Mouse (Mus musculus) forelimb bud, embryonic 11.5 days (tissue): ENCODE measurements around the gene Daxx.
"Not testable (repeated sequence)": the region's sequence is repeated elsewhere in the genome, so short reads cannot be mapped to it uniquely, and the experiment has no call there.

Experiments
- DNase-seq: peaks from one replicate; pipeline ENCODE4 v3.0.0-alpha.2; 2012; ENCODE audit warnings: low read depth, low spot score

The Daxx gene

DNA sequence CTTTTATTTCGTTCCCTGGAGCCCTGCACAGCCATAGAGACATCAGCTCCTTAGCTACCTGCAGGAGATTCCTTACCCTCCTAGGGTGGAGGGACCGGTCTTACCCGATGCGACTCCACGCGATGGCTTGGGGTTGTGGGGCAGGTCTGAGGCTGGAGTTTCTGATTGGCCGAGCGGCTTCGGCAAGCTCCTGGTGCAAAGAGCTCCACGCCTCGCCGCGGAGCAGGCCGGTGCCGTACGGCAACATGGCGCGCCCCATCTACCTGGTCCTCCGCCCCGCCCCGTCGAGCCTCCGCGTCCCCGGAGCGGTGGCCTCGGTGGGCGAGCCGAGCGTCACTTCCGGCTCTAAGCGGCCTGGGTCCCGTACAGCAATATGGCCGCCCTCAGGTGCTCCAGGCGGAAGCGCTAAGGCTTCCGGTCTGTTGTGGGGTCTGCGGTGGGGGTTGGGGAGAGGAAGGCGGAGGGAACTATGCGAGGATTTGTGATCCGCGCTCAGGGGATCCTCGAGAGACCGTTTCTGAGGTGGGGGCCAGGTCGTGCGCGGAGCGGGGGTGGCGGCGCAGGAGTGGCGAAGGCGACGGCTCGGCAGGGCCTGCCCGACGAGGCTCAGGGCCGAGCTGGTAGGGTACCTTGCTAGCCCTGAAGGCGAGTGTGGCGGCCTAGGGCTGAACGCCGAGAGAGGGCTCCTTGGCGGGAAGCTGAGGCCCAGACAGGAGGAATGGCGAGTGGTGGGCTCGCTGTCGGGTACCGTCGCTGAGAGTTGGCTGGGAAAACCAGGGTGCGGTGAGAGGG lies at the start of gene Daxx:
TSS of gene Daxx (plus strand) at position 338 of the 792 bp plus-strand sequence.
- DNase-seq = peak; percentile 97

DNA sequence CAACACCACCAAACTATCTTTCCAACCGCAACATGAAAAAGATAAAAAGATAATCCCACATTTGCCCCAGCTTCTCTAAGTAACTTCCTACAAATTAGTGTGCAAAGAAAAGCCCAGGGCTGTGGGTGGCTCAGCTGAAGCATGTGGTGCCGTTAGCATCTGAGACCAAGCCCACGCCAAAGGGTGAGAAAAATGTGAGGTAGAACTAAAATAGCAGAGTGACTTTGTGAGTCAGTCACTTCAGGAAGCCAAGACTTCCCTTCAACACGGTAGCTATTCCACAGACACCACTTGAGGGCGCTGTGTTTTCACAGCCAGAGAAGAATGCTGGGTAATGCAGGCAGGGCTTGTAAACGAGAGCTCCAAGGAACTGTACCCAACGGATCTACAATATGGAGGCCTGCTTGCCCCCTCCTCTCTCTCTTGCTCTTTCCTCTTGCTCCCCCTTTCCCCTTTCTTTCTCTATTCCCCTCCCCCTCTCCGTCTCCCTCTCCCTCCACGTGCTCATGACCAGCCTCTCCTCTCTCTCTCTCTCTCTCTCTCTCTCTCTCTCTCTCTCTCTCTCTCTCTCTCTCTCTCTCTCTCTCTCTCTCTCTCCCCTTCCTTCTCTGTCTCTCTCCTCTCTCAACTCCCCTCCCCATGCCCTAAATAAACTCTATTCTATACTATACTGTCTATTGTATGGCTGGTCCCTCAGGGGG lies 43.7 kb upstream of the Daxx start:
- DNase-seq = peak; percentile 30

DNA sequence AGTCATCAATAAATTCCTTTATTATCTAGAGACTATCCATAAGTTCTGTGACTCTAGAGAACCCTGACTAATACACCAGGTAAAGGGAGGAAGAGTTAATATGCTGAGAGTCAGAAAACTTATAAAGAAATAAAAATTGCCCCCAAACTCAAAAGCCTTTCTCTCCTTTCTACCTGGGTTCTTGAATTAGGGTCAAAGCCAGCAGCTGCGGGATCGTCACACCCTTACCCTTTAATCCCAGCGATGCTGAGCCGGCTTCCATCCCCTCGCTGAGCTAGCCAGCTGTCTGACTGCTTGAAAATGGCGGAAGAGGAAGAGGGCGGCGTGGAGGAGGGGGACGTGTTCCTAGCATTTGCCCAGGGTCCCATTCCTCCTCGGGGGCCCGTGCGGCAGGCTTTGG lies 35.7 kb upstream of the Daxx start, which contains the start of gene Gm7029:
TSS of gene Gm7029 (plus strand) at position 301 of the 400 bp plus-strand sequence.
- DNase-seq = not testable (repeated sequence)

DNA sequence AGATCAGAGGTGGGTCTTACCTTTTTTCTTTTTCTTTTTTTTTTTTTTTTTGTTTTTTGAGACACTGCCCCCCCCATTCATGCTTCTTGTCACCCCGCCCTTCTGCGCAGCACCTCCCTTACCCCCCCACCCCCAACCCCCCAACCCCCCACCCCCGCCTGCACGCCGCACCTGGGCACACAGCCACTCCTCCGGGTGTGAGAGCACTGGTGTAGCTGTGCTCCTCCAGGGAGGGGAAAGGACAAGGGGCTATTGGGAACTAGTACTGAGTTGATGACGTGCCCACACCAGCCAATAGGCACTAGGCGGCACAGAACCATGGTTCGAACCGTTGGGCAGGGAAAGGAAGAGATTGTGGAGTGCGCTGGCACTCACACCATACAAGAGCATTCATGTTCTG lies 34.8 kb upstream of the Daxx start:
- no peak for DNase-seq

DNA sequence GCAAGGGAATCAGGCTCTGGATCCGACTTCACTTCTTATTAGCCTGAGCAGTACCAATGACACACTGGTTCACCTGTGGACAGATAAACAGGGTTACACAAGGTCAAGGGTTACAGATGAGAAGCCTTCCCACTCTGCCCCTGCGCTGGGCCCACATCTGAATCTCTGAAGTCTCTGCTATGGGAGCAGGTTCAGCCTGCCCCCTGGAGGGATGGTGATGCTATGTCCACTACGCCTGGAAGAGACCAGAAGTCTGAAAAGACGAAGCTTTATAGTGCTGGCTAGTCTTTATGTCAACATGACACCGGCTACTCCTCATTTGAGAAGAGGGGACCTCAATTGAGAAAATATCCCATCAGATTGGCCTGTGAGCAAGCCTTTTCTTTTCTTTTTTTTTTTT lies 33.4 kb upstream of the Daxx start:
- not testable (repeated sequence) for DNase-seq

DNA sequence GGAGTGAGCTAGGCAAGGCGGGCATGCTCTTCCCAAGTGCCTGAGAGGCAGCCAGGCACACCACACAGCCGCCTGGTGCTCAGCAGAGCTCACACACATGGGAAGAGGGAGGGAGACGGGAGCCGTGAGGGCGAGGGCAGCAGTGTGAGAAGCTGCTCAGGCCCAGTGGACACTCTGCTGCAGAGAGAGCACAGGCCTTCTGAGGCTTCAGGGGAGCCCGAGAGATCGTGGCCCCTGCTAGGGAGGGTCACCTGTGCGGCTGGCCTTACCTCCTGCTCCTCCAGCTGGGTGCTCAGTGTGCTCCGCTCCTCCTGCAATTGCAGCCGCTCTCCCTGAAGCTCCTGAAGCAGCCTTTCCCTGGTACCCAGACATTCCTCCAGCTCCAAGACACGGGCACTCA lies 24.9 kb upstream of the Daxx start:
- not testable (repeated sequence) for DNase-seq

DNA sequence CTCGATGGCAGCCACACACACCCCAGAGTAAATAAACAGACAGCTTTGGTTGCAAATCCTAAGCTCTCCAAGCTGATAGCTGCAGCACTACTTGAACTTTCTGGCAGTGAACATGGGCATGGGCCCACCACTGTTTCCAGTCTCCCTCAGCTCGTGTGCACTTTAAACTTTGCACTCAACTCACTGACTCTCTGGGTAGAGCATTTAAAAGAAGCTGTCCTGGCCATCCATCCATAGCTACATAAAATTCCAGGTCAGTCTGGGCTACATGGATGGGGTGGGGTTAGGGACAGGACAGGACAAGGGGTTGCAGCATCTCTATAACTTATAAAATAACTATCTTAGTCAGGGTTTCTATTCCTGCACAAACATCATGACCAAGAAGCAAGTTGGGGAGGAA lies 21.4 kb upstream of the Daxx start:
- DNase-seq = not testable (repeated sequence)

DNA sequence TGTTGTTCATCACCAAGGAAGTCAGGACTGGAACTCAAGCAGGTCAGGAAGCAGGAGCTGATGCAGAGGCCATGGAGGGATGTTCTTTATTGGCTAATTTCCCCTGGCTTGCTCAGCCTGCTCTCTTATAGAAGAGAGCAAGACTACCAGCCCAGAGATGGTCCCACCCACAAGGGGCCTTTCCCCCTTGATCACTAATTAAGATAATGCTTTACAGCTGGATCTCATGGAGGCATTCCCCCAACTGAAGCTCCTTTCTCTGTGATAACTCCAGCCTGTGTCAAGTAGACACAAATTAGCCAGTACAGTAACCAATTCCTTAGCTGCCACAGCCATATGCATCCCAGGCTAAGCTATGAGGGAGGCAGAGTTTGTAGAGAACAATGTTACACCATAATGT lies 21.0 kb upstream of the Daxx start:
- not testable (repeated sequence) for DNase-seq

DNA sequence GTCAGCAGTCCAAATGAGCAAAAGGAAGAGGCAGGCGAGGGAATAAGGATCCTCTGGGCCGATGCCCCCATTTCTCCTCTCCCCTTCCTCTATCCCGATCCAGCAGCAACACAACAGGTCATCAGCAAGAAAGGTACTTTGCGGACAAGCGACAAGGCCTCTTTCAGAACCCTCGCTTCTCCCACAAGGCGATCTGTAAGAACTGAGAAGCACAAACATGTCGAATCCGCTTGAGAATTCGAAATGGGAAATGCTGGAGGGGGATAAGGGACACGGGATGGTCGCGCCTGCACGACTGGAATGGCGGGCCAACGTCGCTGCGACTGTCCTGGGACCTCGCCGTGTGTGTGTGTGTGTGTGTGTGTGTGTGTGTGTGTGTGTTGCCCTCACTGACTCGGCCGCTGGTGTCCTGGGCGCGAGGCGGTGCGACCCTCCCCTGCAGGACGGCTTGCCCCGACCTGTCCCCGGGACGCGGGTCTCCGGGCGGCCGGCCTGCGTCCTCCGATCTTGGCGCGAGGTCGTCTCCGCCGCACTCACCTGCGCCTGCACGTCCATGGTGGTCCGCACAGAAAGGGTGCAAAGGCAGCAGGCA lies 19.2 kb upstream of the Daxx start:
- DNase-seq = not testable (repeated sequence)

DNA sequence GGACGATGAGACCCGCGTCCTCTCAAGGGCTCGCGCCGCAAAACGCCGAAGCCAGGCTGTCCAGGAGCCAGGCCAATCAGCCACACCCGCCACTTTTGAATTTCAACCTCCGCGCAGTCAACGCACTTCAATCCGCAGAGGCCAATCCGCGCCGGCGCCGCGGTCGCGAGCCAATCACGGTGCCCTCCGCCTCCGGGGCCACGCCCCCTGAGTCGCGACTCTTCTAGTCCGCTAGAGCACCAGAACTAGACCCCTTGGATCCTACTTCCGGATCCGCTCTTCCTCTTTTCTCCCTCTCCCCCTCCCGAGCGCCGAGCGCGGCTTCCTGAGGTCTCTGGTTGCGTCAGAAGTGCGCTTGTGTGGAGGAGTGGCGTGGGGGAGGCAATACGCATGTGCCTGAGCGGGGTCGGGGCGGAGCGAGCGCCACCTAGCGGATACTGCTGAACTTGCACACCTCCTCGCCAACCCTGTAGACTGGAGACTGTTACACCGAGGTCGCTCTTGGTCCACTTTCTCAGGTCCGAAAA lies 18.6 kb upstream of the Daxx start, which contains the start of gene Kifc1:
TSS of gene Kifc1 (minus strand) at position 129 of the 527 bp plus-strand sequence.
- peak; percentile 100 for DNase-seq

DNA sequence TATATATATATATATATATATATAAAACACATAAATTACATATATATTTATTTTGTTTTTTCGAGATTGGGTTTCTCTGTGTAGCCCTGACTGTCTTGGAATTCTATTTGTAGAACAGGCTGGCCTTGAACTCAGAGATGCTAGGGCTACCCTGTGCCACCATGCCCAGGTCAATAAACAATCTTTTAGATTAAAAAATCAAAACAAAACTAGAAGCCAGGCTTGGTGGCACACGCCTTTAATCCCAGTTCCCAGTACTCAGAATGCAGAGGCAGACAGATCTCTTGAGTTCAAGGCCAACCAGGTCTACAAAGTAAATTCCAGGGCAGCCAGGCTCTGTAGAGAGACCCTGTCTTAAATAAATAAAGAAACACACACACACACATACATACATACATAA lies 17.9 kb upstream of the Daxx start:
- DNase-seq = no peak

DNA sequence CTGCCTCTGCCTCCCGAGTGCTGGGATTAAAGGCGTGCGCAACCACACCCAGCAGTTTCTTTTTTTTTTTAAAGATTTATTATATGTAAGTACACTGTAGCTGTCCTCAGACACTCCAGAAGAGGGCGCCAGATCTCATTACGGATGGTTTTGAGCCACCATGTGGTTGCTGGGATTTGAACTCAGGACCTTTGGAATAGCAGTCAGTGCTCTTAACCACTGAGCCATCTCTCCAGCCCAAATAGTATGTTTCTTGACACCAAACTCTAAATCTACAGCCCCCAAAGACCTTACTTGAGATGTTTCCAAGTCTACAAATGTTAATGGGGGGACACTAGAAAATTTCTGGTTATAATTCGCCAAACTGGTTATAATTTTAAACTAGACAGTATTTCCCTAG lies 17.3 kb upstream of the Daxx start:
- not testable (repeated sequence) for DNase-seq

DNA sequence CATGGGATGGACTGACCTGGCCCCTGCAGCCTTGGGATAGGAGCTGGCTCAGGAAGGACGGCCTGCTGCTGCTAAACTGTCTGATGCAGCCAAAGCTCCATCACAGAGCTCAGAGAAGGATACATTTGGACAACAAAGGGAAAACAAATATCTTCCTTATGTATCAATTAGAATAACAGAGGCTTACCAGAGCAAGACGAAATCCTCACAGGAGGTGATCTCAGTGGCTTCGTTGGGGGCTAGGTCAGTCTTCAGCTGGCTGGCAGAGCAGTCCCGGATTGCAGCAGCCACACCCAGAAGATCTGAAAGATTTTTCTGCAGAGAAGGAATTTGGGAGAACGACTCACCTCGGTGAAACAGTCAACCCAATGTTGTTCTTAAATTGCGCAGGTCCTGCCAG lies 16.8 kb upstream of the Daxx start:
- no peak for DNase-seq

DNA sequence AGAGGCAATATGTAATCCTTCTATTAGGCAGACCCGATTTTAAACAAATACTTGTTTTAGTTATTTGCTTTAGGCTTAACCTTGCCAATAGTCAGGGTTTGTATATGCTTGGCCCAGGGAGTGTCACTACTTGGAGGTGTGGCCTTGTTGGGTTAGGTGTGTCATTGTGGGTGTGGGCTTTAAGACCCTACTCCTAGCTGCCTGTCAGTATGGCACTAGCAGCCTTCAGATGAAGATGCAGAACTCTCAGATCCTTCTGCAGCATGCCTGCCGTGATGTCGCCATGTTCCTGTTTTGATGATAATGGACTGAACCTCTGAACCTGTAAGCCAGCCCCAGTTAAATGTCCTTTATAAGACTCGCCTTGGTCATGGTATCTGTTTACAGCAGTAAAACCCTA lies 16.2 kb upstream of the Daxx start:
- not testable (repeated sequence) for DNase-seq

DNA sequence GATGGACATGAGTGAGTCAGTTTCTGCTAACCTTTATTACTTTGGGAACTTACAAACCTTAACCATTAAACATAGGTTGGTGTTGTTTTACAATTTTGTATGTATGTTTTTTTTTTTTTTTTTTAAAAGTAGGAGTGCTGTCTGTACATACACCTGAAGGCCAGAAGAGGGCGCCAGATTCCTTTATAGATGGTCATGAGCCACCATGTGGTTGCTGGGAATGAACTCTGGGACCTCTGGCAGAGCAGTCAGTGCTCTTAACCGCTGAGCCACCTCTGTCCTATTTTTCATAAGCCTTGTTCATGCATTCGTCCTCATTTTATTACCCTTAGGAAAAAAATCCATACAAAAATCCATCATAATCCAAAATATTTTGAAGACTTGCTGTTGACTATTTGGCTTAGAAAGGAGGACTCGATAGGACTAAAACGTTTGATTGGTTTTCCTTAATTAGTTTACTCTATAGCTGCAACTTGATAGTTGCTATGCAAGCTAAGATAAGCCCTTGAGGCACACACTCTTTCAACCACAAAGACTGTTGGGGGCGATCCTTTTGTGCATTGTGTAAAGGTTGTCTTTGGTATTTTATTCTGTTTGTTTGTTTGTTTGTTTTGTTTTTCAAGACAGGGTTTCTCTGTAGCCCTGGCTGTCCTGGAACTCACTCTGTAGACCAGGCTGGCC lies 12.0 kb upstream of the Daxx start:
- DNase-seq = peak; percentile 70

DNA sequence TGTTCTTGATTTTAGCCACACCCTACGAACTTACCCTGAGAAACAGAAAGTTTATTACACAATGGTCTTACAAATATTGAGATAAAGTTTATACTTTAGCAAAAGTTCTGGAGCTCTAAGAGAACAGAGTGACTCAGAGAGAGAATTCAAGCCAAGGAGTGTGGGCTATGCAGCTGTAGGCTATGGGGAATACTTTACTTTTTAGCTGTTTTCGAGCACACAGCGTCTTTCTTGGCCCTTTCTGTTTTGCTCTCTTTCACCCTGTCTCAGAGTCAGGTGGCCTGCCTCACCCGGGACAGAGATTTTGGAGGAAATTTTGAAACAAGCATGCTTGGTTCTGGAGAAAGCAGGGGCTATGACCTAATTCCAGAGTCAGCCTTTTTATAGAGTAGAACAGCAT lies 11.0 kb upstream of the Daxx start:
- DNase-seq = not testable (repeated sequence)

DNA sequence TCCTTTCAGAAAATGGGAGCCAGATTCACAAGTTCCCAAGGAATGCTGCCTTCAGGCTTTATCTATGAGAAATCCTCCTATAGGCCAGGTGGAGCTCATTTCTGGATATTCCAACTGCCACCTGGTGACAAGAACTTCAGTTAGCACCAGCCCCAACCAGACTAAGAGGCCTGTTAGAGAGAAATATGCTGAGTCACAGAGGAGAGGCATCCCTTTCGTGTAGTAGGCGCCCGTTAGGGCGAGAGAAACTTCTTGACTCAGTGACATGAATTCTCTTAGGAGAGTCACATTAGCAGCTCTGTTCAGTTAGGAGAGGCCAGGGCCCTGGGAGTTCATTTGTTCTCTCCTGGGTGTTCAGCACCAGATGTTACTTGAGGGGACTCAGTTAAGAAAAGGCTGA lies 9.6 kb upstream of the Daxx start:
- no peak for DNase-seq

DNA sequence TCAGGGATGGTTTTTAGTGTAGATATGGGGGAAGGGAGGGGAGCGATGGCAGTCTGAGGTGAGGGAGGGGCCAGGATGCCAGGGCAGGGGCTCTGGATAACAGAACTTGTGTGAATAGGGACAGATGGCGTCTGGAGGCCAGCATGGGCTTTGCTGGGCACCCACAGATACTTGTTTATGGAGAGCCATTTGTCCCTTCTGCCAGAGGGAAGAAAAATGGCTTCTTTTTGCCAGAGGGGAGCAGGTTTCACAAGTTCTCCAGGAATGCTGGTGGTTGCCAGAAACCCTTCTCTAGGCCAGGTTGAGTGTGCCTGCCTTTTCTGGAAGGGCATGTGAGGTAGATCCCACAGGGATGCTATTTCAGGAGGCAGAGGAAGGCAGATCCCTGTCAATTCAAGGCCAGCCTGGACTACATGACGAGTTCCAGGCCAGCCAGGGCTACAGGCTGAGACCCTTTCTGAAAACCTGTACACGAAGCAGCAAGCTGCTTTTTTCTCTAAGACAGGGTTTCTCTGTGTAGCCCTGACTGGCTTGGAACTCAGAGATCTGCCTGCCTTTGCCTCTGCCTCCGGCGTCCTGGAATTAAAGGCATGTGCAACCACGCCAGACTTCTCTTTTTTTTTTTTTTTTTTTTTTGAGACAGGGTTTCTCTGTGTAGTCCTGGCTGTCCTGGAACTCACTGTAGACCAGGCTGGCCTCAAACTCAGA lies 8.8 kb upstream of the Daxx start:
- no peak for DNase-seq

DNA sequence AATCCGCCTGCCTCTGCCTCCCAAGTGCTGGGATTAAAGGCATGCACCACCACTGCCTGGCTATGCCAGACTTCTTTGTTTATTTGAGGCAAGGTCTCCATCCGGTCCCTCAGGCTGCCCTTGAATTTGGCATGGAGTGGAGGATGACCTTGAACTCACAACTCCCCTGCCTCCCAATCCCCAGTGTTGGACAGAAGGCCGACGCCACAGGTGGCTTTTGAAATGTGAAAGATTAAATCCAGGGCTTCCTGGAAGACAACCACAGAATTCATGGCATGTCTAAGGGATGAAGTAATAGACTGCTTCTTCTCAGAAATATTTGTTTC lies 8.3 kb upstream of the Daxx start:
- no peak for DNase-seq

DNA sequence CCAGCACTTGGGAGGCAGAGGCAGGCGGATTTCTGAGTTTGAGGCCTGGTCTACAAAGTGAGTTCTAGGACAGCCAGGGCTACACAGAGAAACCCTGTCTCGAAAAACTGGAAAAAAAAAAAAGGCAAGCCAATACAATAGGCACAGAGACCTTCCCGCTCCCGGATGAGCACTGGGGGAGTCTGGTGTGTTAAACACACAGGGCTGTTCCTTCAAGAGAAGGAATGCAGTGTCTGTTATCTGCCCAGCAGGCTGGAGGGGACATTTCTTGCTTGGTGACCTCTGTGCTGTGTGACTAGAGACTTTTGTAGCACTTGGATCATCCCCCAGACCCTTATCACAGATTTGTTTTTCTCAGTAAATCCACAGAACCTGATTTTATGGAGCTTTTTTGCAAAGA lies 7.6 kb upstream of the Daxx start:
- DNase-seq = no peak

DNA sequence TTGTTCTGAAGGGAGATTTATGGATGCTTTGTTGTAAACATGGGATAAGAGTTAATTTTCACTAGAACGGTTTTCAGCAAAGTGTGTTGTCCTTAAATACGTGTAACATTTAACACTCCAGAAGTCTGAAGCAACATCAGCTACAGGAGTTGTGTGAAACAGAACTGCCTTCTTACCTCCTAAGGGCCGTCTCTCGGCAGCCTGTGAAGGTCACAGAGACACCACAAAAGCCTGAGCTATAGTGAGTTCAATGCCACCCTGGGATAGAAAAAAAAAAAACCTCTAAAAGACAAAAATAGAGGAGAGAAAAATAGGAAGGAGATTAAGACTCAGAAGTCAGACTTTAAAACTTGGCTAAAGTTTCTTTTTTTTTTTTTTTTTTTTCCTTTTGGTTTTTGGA lies 7.1 kb upstream of the Daxx start:
- DNase-seq = no peak
